Mouse (Mus musculus) megakaryocyte, embryonic 14.5 days (primary cell): ENCODE measurements at regions not wholly inside any gene's neighbourhood (a gene's known extent, or its start where the extent isn't known, plus 50 kb on each side); places are given as distances from the start of the nearest gene placed in this dataset.

Source experiments
- FLI1 ChIP-seq: IDR thresholded peaks from 2 replicates; pipeline ENCODE4 v1.6.1; 2012; ENCODE audit warnings: low read length, inconsistent platforms, mixed read lengths
- GATA1 ChIP-seq: IDR thresholded peaks from 3 replicates; pipeline ENCODE4 v1.6.1; 2012; ENCODE audit warnings: mixed read lengths, low read length, inconsistent platforms, borderline replicate concordance

GRCm38 (mm10) chr10:12061069-12061861, 718.1 kb downstream of the Epm2a start:
- no peak for TF ChIP-seq GATA1
- TF ChIP-seq FLI1: no peak
